Mouse (Mus musculus): Measurements from ENCODE around the gene Ccp110. TPM values are rescaled to one million over a fixed set of nuclear protein-coding genes. Genes with fewer than 3 reads are reported as not detected.

Gene Ccp110
- 0.19 and 0.37 TPM in 2 replicates for polyA plus RNA-seq (2012; rRNA removed; ENCODE audit: low replicate concordance)

DNA sequence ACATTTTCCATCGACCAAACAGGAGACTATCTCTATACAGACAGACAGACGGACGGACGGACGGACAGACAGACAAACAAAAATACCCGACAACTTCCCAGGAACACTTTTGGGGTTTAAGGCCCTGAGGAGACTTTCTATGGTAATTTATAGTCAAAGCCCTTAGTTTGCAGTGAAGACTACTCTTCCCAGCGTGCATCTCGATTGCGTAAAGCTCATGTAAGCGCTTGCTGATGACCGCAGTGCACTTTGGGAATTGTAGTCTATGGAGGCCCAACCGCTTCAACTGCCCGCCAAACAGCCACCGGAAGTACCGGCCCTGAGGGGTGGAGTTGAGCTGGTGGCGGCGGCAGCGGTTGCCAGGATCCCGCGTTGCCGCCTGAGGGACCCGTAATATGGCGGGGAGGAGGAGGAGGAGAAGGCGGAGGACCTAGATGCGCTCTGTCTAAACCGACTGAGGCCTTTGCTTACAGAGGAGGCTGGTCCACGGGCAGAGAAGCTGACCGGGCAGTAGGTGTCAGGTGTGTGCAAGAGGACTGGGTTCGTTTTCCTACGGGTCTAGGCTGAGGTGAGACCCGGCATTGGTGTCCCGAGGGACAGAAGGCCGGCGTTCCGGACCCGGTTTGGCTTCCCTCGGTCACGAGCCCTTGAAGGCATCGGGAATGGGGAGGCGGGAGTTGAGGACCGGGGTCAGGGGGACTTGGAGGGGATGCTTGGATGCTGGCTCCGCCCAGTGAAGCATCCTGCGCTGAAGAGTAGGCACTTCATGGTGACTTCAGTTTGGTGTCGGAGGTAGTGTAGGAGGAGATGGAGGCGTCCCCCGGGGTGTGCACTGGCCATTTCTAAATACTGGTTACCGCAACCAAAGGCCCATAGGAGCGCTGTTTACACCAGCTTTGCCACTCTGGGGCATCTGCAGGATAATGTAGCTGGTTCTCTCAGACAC lies at the start of gene Ccp110:
Gene Ccp110, plus strand, starts transcription at position 325 of the 946 bp plus-strand sequence.

GRCm38 (mm10) chr7:118705101-118705961 lies 7.0 kb upstream of the Ccp110 start, which contains the start of gene Gde1:
Gene Gde1 (minus strand): TSS chr7:118705778.

DNA sequence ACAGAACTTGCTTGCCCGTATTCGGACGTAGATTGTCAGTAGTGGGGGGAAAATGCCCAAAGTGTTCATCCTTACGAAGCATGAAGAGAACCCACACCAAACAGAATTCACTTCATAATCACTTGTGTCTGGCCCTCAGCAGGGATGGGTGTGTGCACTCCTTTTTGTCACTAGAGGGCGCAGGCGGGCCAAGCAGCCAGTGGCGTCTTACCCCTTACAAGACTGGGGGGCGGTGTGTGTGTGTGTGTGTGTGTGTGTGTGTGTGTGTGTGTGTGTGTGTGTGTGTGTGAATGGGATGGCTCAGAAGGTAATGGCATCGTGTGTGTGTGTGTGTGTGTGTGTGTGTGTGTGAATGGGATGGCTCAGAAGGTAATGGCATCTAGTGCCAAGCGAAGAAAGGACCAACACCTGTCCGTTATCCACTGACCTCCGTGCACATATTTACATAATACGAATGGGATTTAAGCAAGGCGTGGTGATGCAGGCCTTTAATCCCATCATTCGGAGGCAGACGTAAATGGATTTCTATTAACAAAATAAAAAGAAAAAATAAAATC lies 27.7 kb downstream of the Ccp110 start, which contains the start of gene Vps35l:
Gene Vps35l, plus strand, starts transcription at position 252 of the 557 bp plus-strand sequence.

Other genes with a start within 250 kb of the Ccp110 start
- gene Itpripl2, start 220.6 kb upstream of the Ccp110 start, polyA plus RNA-seq (2012; rRNA removed; ENCODE audit: low replicate concordance), result 10.1 and 15.4 TPM in 2 replicates
- gene Coq7, start 179.2 kb upstream of the Ccp110 start, polyA plus RNA-seq (2012; rRNA removed; ENCODE audit: low replicate concordance), result 37.3 and 48.8 TPM in 2 replicates
- gene Tmc7, start 127.8 kb upstream of the Ccp110 start, polyA plus RNA-seq (2012; rRNA removed; ENCODE audit: low replicate concordance), result 2.2 and 2.6 TPM in 2 replicates
- 23.8 and 25.0 TPM in 2 replicates for gene Tmc5, start 115.3 kb upstream of the Ccp110 start, polyA plus RNA-seq (2012; rRNA removed; ENCODE audit: low replicate concordance)
- gene Gde1, start 6.8 kb upstream of the Ccp110 start, polyA plus RNA-seq (2012; rRNA removed; ENCODE audit: low replicate concordance), result 604 and 1,367 TPM in 2 replicates
- gene Vps35l, start 27.7 kb downstream of the Ccp110 start, polyA plus RNA-seq (2012; rRNA removed; ENCODE audit: low replicate concordance), result 16.2 and 22.8 TPM in 2 replicates
- gene Iqck, start 143.2 kb downstream of the Ccp110 start, polyA plus RNA-seq (2012; rRNA removed; ENCODE audit: low replicate concordance), result 0.18 and 0.28 TPM in 2 replicates
- 0.98 and 2.0 TPM in 2 replicates for gene Knop1, start 143.7 kb downstream of the Ccp110 start, polyA plus RNA-seq (2012; rRNA removed; ENCODE audit: low replicate concordance)